Mouse (Mus musculus) kidney, adult 2 months (tissue): Measurements from ENCODE around the gene Ccdc88c. TPM values are rescaled to one million over a fixed set of nuclear protein-coding genes. Genes with fewer than 3 reads are reported as not detected.

Experiments used
- DNase-seq: peaks from one replicate; pipeline ENCODE4 v3.0.0; 2021
- H3K27ac ChIP-seq: fragments of 200-500 bp; 2 replicates; pipeline ENCODE4 v1.5.1; 2012; ENCODE audit warnings: low read depth, low read length, control low read depth, inconsistent platforms; ENCODE audit not compliant: insufficient read depth
- H3K27me3 ChIP-seq: fragments of 200-500 bp; replicated peaks from 2 replicates; pipeline ENCODE4 v1.6.1; 2012; ENCODE audit warnings: mild to moderate bottlenecking, moderate library complexity, low read length, inconsistent platforms; ENCODE audit not compliant: control insufficient read depth, insufficient read depth
- H3K36me3 ChIP-seq: fragments of 200-500 bp; 2 replicates; pipeline ENCODE4 v1.6.1; 2012; ENCODE audit warnings: mild to moderate bottlenecking, moderate library complexity, low read length, inconsistent platforms; ENCODE audit not compliant: control insufficient read depth, insufficient read depth
- H3K4me1 ChIP-seq: fragments of 200-500 bp; 2 replicates; pipeline ENCODE4 v1.6.1; 2011; ENCODE audit warnings: low read length; ENCODE audit not compliant: control insufficient read depth, insufficient read depth
- H3K4me3 ChIP-seq: fragments of 200-500 bp; 2 replicates; pipeline ENCODE4 v1.5.1; 2011; ENCODE audit warnings: mild to moderate bottlenecking, low read depth, low read length, control low read depth; ENCODE audit not compliant: insufficient read depth
- CTCF ChIP-seq: fragments of 200-500 bp; conservative IDR thresholded peaks from 2 replicates; pipeline ENCODE4 v1.5.1; 2011; ENCODE audit warnings: low read depth, mild to moderate bottlenecking, control low read depth, low read length, moderate library complexity, mixed read lengths; ENCODE audit not compliant: insufficient read depth, insufficient read length
- POLR2A ChIP-seq: fragments of 200-500 bp; IDR thresholded peaks from one replicate; pipeline ENCODE4 v1.6.1; 2011; ENCODE audit warnings: low read depth, low read length, control low read depth
- WGBS: fragments of 180-500 bp; shearing (Covaris S2); methylation state at CpG from one replicate; pipeline ENCODE4 v1.1.7; 2018; 5-methylcytosine and 5-hydroxymethylcytosine counted together
- polyA plus RNA-seq: library from polyadenylated mRNA; depleted of rRNA; stranded (reverse); fragments of >200 nt; gene quantifications from 2 replicates; pipeline ENCODE4 v1.2.3, GENCODE M21; 2012

The Ccdc88c gene
- polyA plus RNA-seq, 1 experiment: 6.6 TPM

DNA sequence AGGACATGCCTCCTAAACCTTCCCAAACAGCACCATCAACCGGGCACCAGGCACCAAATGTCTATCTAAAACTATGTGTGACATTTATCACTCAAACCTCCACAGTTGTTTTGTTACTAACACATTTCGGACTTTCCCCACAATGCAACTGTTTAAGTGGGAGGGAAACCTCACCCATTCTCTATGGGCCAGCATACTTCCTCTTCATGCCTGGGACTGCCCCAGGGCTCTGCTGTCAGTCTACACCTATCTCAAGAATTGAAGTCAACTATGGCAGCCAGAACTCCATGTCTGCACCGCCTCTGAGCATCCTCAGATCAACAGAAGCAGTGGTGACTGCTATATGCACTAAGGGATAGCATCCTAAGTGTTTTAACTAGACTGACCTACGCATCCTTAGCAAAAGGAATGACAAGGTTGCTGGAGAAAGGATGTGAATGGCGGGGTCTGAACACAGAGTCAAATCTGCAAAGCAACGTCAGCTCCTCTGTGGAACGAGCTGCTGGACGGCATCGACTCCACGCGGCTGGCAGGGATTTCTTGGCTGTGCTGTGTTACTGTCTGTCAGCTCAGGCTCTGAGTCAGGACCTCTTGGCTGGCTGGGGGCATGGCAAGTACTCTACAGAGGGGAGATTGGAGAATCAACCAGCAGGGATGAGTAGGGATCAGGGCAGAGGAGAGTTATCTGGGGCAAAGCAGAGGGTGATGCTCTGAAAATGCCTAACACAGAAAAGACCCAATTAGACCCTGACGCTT is 23.0 kb downstream of the Ccdc88c start:
- H3K36me3 ChIP-seq: no peaks in the 10 kb centered on the region
- peaks cover 18% of the 10 kb centered on the region for H3K4me1 ChIP-seq
- DNase-seq: no peak
- H3K27ac ChIP-seq: no peak overlapping the region
- H3K4me3 ChIP-seq: no peak overlapping the region
- TF ChIP-seq POLR2A: no peak
- 90% methylated on average over 12 of the region's 12 CpGs for WGBS
- no peaks in the 10 kb centered on the region for H3K27me3 ChIP-seq

DNA sequence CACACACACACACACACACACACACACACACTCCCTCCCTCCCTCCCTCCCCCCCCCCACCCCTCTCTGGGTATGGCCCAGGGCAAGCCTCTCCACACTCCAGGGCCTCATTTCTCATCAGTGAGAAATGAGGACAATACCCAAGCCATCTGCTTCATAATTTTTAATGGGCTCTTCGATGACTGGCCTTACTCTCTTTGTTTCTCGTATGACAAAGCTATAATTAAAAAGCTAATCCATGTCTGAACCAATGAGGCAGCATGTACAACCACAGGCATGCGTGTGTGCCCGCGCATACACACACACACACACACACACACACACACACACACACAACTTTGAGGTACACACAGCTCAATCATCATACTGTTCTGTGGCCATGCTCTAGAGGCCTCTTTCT is 23.9 kb downstream of the Ccdc88c start:
- Histone ChIP-seq H3K4me1 (peaks cover 18% of the 10 kb centered on the region), H3K36me3 (no peaks in the 10 kb centered on the region), H3K4me3 (no peak overlapping the region), H3K27me3 (no peaks in the 10 kb centered on the region), H3K27ac (no peak overlapping the region)
- no peak for DNase-seq
- TF ChIP-seq CTCF (no peak), POLR2A (no peak)
- WGBS: 95% methylated on average over 5 of the region's 5 CpGs

DNA sequence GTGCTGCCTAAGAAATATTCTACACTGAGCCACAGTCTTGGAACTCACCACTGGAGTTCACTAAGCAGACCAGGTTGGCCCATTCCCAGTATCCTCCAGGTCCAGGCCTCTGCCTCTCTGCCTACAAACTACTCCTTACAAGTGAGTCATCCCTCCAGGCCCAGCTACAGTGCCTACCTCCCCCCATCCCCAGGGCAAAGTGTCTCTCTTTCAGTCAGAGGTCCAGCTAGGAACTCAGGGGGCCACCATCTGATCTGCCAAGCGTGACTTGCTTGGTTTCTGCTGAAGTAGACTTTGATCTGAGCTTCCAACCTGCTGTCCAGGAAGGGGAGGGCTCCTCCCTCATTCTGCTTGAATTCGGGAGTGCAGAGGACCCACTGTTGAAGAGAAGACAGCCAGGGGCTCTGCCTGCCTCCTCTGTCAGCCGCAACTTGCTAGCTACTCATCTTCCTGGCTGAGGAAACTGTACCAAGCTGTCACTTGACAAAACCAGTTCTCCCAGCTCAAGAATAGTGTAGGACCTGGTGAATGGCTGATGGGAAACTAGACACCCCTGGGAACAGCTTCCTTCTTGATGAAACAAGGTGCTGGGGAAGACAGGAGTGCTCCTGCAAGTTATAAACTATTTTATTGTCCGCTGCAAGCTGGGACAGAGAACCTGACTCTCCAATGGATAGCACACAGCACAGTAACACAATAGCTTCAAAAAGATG is 25.9 kb downstream of the Ccdc88c start:
- DNase-seq: peak; percentile 93
- 56% methylated on average over 4 of the region's 4 CpGs for WGBS
- Histone ChIP-seq H3K36me3 (no peaks in the 10 kb centered on the region), H3K4me3 (no peak overlapping the region), H3K27ac (peak overlapping the region; percentile 37; the same call in 1 of the 2 replicates), H3K4me1 (peaks cover 18% of the 10 kb centered on the region), H3K27me3 (no peaks in the 10 kb centered on the region)
- TF ChIP-seq POLR2A: no peak
- TF ChIP-seq CTCF: no peak

DNA sequence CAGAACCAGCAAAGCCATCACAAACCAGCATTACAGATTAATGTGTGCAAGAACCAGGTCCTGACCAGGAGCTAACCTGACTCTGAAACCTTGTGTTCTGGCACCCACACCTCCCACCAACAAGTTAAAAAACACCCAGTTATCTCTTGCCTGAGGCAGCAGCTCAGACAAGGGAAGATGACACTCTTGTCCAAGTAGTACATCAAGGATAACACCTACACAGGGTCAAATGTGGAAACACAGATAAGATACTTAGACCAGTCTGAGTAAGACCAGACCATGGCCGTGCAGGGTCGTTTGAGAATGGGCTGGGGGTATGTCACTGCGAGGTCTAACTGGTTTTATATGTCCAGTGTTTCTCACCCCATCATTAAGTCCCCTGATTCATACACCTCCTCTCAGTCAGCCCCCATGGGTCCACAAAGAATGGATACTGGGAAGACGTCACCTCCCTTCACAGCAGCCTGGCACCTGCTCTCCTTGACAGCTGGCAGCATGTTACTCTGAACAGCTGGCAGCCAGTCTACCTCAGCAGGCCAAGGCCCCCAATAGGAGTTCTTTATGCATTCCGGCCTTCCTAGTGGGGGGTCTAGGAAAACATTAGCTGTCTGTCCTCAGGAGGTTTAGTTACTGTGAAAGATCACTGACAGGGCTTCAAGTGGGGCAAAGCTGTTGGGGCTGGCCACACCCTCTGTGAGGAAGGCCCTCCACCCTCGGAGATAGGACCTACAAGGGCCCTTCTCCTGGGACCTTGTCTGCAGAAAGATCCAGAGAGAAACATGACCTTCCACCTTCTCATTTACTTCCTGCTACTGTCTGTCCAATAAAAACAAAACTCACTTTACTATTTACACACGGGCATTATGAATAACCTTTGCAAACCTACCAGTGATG is 29.5 kb downstream of the Ccdc88c start:
- no peak overlapping the region for H3K27ac ChIP-seq
- peaks cover 28% of the 10 kb centered on the region for H3K4me1 ChIP-seq
- H3K27me3 ChIP-seq: no peaks in the 10 kb centered on the region
- TF ChIP-seq CTCF (no peak), POLR2A (no peak)
- 49% methylated on average over 7 of the region's 7 CpGs for WGBS
- peak; percentile 42 for DNase-seq
- no peak overlapping the region for H3K4me3 ChIP-seq
- H3K36me3 ChIP-seq: no peaks in the 10 kb centered on the region

DNA sequence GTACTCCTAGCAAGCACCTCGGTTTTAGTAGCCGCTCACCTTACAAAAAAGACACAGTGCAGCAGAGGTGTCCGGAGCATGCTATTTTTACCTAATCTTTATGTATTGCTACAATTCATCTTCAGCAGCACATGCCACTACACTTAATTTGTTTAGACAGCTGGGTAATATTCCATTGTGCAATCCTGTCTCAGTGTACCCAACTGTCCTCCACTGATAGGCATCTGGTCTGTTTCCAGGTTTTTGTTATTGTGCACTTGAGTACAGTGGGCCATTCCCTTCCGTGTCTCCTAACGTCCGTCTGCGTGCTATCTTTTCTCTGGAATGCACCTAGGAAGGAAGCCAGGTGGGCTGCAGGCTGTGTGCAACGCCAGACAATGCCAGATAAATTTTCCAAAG is 30.3 kb downstream of the Ccdc88c start:
- H3K27ac ChIP-seq: no peak overlapping the region
- H3K4me1 ChIP-seq: peaks cover 26% of the 10 kb centered on the region
- no peaks in the 10 kb centered on the region for H3K36me3 ChIP-seq
- DNase-seq: no peak
- TF ChIP-seq CTCF: no peak
- TF ChIP-seq POLR2A: no peak
- no peak overlapping the region for H3K4me3 ChIP-seq
- H3K27me3 ChIP-seq: no peaks in the 10 kb centered on the region
- 63% methylated on average over 8 of the region's 8 CpGs for WGBS

DNA sequence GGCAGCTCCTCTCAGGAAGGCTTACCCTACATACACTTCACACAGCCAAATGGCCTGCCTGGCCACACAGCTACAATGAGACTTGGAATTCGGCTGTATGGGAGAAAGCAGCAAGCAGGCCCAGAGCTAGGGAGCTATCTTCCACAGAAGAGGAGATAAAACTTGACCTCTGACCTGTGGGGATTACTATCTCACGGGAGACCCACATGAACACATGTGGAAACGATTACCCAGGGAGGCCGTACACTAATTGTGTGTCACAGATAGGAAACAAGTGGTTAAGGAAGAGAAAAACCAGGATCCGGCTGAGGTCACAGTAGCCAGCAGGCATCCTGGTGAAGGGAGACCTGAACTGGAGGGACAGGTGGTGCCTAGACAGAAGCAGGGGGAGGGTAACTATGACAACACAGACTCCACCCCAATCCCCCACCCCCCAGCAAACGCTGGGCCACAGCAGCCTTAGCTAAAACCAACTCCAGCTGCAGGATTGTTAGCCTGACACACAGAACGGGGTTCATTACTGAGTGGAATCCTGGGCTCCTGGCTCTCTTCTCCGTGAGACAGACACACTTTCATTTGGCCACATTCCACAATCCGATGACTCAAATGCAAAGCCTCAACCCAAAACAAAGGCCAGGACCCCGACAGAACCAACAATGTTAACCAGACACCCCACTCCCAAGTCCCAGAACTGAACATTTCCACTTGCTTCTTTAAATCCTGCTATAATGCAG is 30.9 kb downstream of the Ccdc88c start:
- WGBS: 53% methylated on average over 10 of the region's 10 CpGs
- no peak overlapping the region for H3K27ac ChIP-seq
- no peaks in the 10 kb centered on the region for H3K36me3 ChIP-seq
- TF ChIP-seq POLR2A (no peak), CTCF (no peak)
- no peaks in the 10 kb centered on the region for H3K27me3 ChIP-seq
- H3K4me3 ChIP-seq: no peak overlapping the region
- DNase-seq: no peak
- peaks cover 21% of the 10 kb centered on the region for H3K4me1 ChIP-seq
